Mouse (Mus musculus) thymus, postnatal 0 days (tissue): ENCODE results near the gene Ralgapa2. TPM values are rescaled to one million over a fixed set of nuclear protein-coding genes. Genes with fewer than 3 reads are reported as not detected.

Experiments
- DNase-seq: peaks from one replicate; pipeline ENCODE4 v3.0.0-alpha.2; 2015; ENCODE audit warnings: low spot score
- polyA plus RNA-seq: library from polyadenylated mRNA; unstranded; fragments of >200 nt; fragmentation: Nextera tagmentation; extraction: Ambion mirVana; gene quantifications from 2 replicates; pipeline ENCODE4 v1.2.1, GENCODE M21; 2015

Ralgapa2 gene
- polyA plus RNA-seq, 1 experiment from 2014 or later, result 5.1 TPM

- DNase-seq, result no peak
Observed at GRCm38 (mm10) chr2:146224141-146224540, 288.0 kb downstream of the Ralgapa2 start.

- DNase-seq, result no peak
Observed at GRCm38 (mm10) chr2:146223176-146223905, 288.8 kb downstream of the Ralgapa2 start.

- DNase-seq, result no peak
Observed at GRCm38 (mm10) chr2:146222279-146223175, 289.6 kb downstream of the Ralgapa2 start.

GRCm38 (mm10) chr2:146221929-146222278 is 290.2 kb downstream of the Ralgapa2 start:
- no peak for DNase-seq

DNA sequence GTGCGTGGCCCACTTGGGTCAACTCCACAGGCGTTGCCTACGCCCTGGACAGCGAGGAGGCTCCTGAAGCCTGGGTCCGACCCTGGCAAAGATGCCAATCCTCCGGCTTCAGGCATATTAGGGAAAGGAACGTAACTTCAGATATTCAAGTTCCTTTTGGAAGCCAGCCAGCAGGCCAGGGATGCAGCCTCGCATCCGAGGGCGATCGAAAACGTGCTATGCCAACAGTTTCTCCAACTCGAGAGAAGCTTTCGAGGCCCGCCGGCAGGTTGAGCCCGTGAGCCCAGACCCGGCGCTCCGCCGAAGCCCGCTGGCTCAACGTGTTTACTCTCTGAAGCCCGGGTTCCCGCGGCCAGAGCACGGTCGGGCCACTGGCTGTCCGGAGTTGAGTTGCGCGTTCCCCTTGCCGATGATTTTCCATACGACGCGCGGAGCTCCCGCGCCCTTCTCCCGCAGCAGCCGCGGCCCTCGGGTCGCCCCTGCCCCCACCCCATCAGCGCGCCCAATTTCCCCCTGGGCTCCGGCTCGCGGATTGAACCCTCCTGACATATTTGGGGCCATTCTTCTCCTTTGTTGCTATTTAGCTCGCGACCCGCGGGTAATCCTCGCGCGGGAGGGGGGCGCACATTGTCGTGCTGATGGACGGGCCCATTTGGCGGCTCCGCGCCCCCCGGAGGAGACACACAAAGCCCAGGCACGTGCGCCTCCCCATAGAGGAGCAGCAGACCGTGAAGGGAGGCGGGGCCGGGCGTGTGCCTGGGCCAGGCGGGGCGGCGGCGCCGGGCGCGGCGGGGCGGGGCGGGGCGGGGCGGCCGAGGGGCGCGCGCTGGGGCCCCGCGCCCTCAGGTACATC is 290.8 kb downstream of the Ralgapa2 start, which contains the start of gene Insm1:
Gene Insm1 (plus strand): TSS at position 846 of the 853 bp plus-strand sequence.
- no peak for DNase-seq

- no peak for DNase-seq
Observed at GRCm38 (mm10) chr2:146220591-146221075, 291.5 kb downstream of the Ralgapa2 start.

DNA sequence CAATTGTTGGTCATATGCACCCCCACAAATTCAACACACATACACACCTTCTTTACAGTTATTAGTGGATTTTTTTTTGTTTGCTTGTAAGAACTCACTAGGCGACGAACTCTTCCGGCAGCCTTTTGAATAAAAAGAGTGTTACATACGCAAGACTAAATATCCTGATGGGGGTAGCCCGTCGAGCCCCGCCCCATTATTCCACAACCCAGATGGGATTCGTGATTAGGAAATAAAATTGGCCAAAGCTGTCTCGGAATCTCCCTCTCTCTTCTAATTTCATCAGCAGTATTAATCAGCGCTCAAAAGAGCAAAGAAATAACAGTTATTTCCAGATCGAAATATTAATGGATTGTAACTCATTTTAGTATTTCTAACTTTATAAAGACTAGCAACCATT is 292.4 kb downstream of the Ralgapa2 start:
- DNase-seq, result no peak

DNA sequence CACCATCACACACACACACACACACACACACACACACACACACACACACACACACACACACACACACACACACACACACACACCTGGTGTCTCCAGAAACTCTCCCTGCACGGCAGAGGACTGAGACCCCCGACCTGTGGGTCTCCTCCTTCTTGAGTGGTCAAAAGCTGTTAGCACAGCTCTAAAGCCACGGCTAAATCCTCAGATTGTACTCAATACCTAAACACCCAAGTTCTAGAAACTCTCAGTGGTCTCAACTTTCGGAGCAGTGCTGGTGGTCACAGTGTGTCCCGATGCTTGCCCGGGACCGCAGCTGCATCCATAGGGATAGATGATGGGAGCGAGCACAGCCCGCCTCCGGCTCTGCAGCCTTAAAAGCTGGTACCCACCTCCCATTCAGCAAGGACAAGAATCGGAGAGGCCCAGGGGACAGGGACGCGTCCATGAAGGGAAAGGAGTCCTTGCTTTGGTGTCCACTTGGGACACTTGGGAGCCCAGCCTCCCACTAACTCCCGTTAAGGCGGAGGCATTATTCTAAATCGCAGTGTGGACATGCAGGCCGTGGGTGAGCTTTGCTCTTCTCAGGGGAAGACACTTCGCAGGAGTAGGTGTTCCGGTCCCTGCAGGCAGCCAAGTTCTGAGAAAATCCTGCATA is 293.1 kb downstream of the Ralgapa2 start:
- DNase-seq, result no peak

DNA sequence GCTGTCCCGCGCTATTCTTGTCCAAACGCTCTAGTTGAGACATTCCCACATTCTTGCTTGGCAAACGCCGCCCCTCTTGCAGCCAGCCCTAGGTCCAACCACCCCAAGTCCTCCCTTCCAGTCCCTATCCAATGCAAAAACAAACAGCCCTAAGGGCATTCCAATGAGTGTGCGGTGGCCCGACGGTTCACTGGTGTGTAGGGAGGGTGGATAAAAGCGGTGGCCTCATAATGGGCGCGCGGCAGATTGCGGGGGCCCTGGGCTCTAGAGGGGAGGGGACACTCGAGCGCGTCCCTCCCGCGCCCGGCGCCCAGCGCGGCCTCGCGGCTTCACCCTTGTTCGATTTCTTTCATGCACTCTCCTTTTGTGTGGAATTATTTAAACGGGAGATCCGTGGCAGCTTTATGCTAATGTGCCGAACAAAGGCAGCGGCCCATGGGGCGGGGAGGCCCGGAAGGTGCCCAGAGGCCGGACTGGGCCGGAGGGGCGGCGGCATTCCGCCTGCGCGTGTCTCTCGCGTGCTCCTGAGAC is 293.9 kb downstream of the Ralgapa2 start:
- DNase-seq, result no peak

DNA sequence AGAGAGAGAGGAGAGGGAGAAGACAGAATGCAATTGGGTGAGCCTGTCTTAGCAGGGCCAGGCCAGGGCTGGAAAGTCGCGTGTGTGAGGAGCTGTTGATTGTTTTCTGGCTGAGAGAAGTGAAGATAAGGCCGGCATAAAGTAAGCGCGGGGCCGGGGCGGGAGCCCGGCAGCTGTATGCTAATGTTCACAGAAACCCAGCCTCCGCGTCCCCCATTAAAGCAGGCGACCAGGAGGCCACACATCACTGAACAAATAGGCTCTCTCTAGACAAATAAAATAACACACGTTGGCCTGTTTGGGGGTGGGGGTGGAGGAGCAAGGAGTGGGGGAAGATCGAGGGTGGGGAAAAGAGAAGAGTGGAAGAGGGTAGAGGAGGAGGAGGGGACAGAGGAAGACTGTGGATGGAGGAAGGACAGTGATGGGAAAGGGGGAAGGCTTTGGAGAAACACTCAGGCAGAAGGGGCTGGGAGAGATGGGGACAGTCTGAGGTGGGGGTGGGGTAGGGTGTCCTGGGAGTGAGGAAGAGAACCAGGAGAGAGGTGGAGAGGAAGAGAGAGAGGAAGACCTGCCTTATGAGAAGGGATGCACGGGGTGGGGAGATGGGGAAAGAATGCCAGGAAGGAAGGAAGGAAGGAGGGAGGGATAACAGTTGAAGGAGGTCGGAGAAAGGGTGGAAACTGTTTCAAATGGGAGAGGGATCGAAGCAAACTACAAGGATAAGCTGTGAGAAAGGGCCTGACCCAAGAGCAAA is 294.7 kb downstream of the Ralgapa2 start:
- no peak for DNase-seq

- DNase-seq, result no peak
Observed at GRCm38 (mm10) chr2:146216111-146217064, 295.8 kb downstream of the Ralgapa2 start.

DNA sequence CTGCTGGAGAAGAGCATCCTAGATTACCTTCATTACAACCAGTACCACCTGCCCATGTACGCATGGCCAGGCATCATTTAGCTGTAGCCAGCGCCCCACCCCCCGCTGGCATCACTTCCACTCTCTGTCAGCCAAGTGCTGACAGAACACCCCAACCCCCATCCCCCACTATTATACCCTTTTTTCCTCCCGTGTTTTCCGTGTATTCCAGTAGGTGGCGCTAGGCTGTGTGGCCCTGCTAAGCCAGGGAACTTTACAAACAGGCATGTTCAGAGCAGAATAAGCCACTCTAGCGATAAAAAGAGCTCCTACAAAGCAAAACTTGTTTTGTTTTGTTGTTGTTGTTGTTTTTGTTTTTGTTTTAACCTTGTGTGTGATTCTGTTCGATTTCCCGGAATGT is 297.4 kb downstream of the Ralgapa2 start:
- DNase-seq, result peak; percentile 61

DNA sequence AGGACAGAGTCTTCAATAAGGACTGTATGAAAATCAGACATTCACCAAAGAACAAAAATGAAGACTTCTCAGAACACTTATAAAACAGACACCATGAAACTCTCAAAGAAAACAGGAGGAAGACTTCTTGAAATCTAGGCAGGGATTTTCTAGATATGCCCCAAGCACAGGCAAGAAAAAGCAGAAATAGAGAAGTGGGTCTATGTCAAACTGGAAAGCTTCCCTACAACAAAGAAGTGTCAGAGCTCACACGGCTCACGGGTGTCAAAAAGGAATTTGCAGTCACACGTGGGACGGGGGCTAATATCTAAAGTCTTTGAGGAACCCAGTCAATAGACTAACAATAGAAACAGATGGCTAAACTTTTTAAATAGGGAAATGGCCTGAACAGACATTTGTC is 301.2 kb downstream of the Ralgapa2 start:
- DNase-seq, result no peak

DNA sequence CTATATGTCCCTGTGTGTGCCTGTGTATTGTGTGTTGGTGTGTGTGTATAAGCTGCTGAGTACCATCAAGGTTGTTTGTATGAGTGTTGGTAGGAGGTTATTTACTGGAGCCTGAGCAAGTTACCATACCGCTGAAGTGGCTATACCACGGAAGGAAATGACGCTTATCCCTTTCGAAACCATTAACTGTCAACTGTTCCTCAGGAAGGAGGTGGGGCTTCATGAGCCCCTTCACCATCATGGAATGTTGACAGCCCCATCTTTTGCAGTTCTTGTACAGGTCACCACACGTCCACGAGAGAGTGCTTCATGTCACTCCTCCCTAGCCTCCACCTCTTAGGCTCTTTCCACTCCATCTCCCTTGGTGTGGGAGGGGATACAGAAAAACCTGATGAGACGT is 314.2 kb downstream of the Ralgapa2 start:
- no peak for DNase-seq

DNA sequence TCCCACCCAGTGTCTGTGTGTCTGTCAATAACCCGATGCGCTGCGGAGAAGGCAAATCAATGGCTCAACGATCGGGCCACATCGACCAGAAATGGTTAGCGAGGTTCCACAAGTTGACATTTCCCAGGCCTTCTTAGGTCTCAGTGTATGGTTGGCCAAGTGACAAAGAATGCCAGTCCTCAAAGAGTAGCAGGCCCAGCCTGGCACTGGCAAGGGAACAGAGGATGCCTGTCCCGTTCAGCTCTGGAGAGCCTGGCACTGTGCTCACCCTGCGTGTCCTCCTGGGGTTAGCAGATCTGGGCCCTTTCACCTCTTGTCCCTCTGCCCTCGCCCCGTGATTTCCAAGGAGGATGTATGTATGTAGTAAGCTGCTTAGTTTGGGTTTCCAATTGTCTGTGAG is 316.0 kb downstream of the Ralgapa2 start:
- DNase-seq, result no peak
